Mouse (Mus musculus) adrenal gland, postnatal 25 days (tissue): ENCODE results near the gene Vmn1r56. TPM values are rescaled to one million over a fixed set of nuclear protein-coding genes. Genes with fewer than 3 reads are reported as not detected.
"Not testable (repeated sequence)": the region's sequence is repeated elsewhere in the genome, so short reads cannot be mapped to it uniquely, and the experiment has no call there.

Experiments
- DNase-seq: peaks from one replicate; pipeline ENCODE4 v3.0.0; 2021; ENCODE audit warnings: mixed read lengths
- long read RNA-seq: library from polyadenylated mRNA; stranded (forward); transcript quantifications from one replicate; pipeline ENCODE4 v2.0.0, GENCODE M21; 2021
- total RNA-seq: library from RNA; stranded (reverse); gene quantifications from 2 replicates; pipeline ENCODE4 v1.2.3, GENCODE M21; 2021

The Vmn1r56 gene
- not detected in 2 replicates for total RNA-seq
- long read RNA-seq, result 0 reads

DNA sequence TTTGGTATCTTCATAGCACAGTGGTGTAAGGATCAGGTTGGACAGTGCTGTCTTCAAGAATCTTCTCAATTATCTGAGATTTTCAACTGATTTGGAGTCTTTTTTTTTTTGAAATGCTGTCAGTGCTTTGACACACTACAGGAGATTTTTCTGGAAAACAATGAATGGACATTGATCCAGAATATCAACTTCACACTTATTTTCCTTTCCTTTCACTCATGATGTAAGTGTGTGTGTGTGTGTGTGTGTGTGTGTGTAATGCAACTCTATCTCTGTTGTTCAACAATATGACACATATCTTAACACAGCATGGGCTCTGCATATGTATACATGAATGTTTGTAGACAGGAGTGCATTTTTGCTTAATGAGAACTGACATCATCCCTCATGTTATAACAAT lies at the start of gene Vmn1r56:
Gene Vmn1r56 (minus strand): TSS at position 101 of the 400 bp plus-strand sequence.
- DNase-seq, result not testable (repeated sequence)

DNA sequence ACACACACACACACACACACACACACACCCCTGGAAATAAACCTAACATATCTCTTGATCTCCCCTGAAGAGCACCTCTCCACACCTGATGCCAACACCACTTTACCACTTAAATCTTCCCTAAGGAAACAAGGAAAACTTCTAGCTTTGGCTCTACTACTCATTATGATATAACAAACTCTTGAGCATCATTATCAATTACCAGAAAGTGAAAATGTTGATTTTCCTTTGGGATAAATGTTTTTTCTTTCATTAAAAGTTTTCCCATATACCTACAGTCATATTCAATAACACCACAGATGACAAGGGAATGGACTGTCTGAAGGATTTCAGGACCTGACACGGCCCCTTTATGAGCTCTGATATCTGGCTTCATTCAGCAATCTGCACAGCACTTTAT lies 21.6 kb upstream of the Vmn1r56 start, which contains the start of gene Vmn1r57:
Gene Vmn1r57 (plus strand): TSS at position 301 of the 400 bp plus-strand sequence.
- DNase-seq, result not testable (repeated sequence)

DNA sequence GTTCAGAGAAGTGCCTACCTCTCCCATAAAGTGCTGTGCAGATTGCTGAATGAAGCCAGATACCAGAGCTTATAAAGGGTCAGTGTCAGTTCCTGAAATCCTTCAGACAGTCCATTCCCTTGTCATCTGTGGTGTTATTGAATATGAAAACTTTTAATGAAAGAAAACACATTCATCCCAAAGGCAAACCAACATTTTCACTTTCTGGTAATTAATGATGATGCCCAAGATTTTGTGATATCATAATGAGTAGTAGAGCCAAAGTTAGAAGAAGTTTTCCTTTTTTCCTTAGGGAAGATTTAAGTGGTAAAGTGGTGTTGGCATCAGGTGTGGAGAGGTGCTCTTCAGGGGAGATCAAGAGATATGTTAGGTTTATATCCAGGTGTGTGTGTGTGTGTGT lies 47.0 kb downstream of the Vmn1r56 start, which contains the start of gene Vmn1r55:
Gene Vmn1r55 (minus strand): TSS at position 101 of the 400 bp plus-strand sequence.
- not testable (repeated sequence) for DNase-seq

Other genes starting within 250 kb of the Vmn1r56 start
- gene Sbk2, start 232.3 kb downstream of the Vmn1r56 start, total RNA-seq, result 0.55 TPM in 1 of 2 replicates, not detected in the other
- gene Sbk3, start 225.6 kb downstream of the Vmn1r56 start, total RNA-seq, result 0.15 TPM in 1 of 2 replicates, not detected in the other
- 21.1 and 31.6 TPM in 2 replicates for gene Zfp579, start 200.6 kb downstream of the Vmn1r56 start, total RNA-seq
- 15.3 and 17.6 TPM in 2 replicates for gene Zfp524, start 182.3 kb downstream of the Vmn1r56 start, total RNA-seq
- 18.7 and 26.4 TPM in 2 replicates for gene Fiz1, start 182.1 kb downstream of the Vmn1r56 start, total RNA-seq
- gene Gm44973, start 181.3 kb downstream of the Vmn1r56 start, total RNA-seq, result not detected in 2 replicates
- gene Zfp865, start 176.4 kb downstream of the Vmn1r56 start, total RNA-seq, result 27.7 and 34.3 TPM in 2 replicates
- gene Ccdc106, start 176.2 kb downstream of the Vmn1r56 start, total RNA-seq, result 1.00 and 1.1 TPM in 2 replicates
- 1.1 TPM in 1 of 2 replicates, not detected in the other for gene 4632433K11Rik, start 162.6 kb downstream of the Vmn1r56 start, total RNA-seq
- gene Zfp784, start 158.3 kb downstream of the Vmn1r56 start, total RNA-seq, result 4.7 and 5.5 TPM in 2 replicates
- 7.9 and 8.8 TPM in 2 replicates for gene Zfp580, start 145.2 kb downstream of the Vmn1r56 start, total RNA-seq
- gene U2af2, start 134.6 kb downstream of the Vmn1r56 start, total RNA-seq, result 191 and 195 TPM in 2 replicates
- gene Epn1, start 116.5 kb downstream of the Vmn1r56 start, total RNA-seq, result 140 and 152 TPM in 2 replicates
- gene Rfpl4, start 79.8 kb downstream of the Vmn1r56 start, total RNA-seq, result not detected in 2 replicates
- 1.3 and 1.7 TPM in 2 replicates for gene Rasl2-9, start 70.8 kb downstream of the Vmn1r56 start, total RNA-seq
- not detected in 2 replicates for gene Vmn1r55, start 47.1 kb downstream of the Vmn1r56 start, total RNA-seq
- gene Vmn1r57, start 21.7 kb upstream of the Vmn1r56 start, total RNA-seq, result not detected in 2 replicates
- gene Gm5065, start 153.8 kb upstream of the Vmn1r56 start, total RNA-seq, result not detected in 2 replicates
- not detected in 2 replicates for gene Nlrp2, start 154.3 kb upstream of the Vmn1r56 start, total RNA-seq
- not detected in 2 replicates for gene Vmn1r58, start 216.6 kb upstream of the Vmn1r56 start, total RNA-seq